Mouse (Mus musculus): ENCODE data around the gene Mrpl49.

DNA sequence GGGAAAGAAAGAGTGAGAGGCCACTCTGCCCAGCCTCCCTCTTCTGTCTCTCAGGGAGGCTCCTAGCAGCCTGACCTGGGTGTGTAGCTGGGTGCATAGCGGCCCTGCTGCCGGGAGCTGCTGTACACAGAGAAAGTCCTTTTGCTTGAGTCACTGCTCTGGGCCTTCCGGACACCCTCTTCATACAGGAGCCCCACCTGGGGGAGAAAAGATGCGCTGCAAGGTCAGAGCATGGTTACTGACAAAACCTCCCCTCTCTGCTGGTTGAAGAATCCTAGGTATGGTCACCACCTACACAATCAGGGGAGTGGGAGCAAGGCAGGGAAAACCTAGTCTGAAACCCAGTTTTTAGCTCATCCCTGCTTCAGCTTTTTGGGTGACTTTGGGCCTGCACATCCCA is 11.4 kb upstream of the Mrpl49 start:
- TF ChIP-seq CTCF (IDR thresholded peaks at IDR 0.05; ENCODE audit: borderline replicate concordance, extremely low read depth, insufficient read depth, insufficient read length) = no peak
- TF ChIP-seq POLR2A (IDR thresholded peaks at IDR 0.05; ENCODE audit: borderline replicate concordance, extremely low read depth, insufficient read depth, insufficient read length, poor library complexity, severe bottlenecking) = no peak

All from brain, embryonic 14.5 days (tissue).